Mouse (Mus musculus): Measurements from ENCODE around the gene Hoxa7. TPM values are rescaled to one million over a fixed set of nuclear protein-coding genes. Genes with fewer than 3 reads are reported as not detected.

Gene Hoxa7
- total RNA-seq (2022): not detected

DNA sequence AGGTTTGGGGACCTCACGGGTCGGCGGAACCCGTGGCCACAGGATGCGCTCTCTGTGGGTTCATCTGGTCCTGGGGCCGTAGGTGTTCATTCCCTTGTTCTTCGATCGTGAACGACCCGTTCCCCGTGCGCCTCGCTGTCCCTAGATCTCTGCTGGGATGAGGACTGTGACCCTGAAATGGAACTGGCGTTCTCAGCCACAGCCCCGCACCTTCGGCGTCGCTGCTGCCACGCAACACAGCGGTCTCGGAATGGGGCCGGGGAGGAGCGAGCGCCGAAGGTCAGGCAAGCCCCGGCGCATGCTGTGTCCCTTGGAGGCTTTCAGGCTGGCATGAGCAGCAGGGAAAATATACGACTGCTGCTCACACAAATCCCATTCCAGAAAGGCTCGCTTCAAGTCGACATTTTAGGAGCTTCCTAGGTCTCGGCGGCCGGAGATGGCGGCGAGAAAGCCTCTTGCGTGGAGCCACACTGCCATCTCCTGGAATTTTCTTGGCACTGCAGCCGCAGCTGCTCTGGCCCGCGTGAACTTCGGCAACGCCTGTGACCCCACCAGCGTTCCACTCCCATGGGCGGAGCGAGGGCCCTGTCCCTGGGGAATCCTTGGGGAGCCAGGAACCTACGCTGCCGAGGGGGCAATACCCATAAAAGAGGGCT is at the start of gene Hoxa7:
Gene Hoxa7, minus strand, starts transcription at position 518 of the 656 bp plus-strand sequence.
- peak; percentile 64 to 87 for DNase-seq (ENCODE audit: low spot score in 2 of 2)

GRCm38 (mm10) chr6:52270494-52271480 is 49.1 kb upstream of the Hoxa7 start:
- peak in 1 of 2 experiments; percentile 58 for DNase-seq (ENCODE audit: low spot score in 2 of 2)

DNA sequence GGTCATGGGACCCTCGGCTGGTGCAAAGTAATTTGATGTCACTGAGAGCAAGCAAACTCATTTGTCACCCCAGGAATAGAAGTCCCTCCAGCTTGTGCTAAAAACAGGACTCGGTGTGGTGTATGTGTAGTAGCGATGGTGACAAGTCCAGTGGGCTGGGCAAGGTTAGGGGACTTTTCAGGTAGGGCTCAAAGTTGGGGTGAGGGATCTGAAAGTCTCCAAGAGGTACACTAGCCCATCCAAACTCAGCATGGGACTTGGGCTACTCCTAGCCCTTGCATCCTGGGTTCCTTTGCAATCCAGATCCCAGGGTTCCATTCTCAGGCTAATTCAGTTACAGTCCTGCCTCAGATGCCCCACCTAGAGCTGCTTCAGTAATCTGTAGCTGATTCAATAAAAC is 47.1 kb upstream of the Hoxa7 start:
- no peak for DNase-seq (ENCODE audit: low spot score in 2 of 2)

GRCm38 (mm10) chr6:52268341-52268740 is 46.7 kb upstream of the Hoxa7 start:
- no peak for DNase-seq (ENCODE audit: low spot score in 2 of 2)

GRCm38 (mm10) chr6:52267691-52268090 is 46.0 kb upstream of the Hoxa7 start:
- no peak for DNase-seq (ENCODE audit: low spot score in 2 of 2)

DNA sequence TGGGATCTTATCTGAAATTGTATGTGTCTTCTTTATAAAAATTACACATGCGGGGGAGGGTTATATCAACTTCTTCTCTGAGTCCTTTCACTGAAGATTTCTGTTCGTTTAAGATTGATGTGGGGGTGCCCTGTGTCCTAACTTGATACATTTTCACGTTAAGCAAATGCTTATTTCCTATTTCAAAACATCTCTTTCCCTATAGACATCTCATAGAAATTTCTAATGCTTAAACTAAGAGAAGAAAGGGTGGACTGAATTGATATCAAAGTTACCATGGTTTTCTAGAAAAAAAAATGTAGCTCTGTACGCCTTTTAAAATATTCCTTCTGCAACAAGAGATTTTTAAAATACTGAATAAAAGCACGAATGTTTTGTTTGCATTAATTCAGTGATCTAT is 45.6 kb upstream of the Hoxa7 start:
- DNase-seq (ENCODE audit: low spot score in 2 of 2): no peak

DNA sequence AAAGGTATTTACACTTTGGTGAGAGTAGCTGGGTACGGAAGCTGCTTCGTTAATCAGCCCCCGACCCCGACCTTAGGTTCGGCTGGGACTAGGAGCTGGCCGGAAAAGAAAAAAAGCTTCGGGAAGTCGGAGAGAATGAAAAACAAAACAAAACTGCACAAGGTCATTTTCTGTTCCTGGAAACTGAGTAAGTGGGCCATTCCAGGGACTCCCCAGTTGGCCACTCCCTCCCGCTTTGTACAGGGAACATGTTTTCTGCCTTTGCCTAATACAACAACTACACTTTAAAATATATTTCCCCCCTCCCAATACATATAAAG is 45.0 kb upstream of the Hoxa7 start:
- no peak for DNase-seq (ENCODE audit: low spot score in 2 of 2)

DNA sequence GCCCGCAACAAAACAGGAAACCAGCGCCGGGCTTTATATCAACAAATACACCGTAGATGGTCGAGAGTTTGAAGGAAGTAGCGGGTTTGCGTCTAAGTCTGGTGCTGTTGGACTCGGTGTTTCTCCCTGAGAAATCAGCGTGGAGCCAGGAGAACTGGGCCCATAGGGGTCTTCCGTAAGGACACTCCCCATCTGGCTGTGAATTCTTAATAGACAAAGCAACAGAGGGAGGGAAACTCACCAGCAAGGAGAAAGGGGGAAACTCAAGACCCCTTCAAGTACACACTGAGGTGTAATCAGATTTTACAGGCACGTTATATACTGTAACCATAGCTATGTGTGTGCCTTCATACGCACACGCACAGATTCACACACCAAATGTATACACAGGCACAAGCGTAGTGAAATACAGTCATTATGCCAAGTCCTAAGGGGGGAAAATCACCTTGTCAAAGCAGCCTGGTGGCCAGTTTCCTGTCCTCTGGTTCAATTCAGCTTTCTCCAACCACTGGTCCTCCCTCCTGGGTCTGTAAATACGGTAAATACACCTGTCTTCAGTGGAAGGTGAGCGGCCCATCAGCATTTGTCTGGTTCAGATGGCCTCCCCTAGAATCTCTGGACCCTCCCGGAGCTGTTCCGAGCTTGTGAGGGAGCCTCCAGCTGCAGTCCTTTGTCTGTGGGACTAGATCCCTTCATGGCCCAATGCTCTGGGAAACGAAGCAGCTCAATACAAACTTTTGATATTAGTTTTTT is 44.4 kb upstream of the Hoxa7 start:
- no peak for DNase-seq (ENCODE audit: low spot score in 2 of 2)

DNA sequence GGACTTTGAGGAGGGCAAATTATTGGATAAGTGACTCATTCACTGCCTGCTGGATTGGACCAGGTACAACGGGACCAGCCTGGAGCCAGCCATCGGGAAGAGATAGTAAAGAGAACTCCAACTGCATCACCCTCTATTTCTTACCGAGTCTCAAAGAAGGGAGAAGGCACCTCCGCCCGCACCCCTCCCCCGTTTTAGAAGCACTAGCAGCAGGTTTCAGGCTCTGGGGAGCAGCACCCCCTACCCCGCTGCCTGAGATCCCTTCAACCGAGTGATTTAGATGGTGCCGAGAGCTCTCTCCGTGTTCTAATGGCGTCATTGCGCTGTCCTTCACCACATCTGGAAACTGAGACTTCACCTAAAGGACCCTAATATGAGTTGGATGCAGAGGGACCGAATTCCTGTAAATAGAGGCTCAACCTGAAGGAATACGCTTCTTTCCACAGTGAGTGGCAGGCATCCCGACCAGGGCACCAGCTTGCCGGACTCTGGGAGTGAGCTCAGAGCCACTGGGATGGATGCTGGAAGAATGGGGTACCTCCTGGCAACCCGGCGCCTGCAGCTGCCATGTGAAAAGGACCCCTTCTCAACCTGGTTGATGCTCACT is 43.8 kb upstream of the Hoxa7 start:
- DNase-seq (ENCODE audit: low spot score in 2 of 2): no peak

DNA sequence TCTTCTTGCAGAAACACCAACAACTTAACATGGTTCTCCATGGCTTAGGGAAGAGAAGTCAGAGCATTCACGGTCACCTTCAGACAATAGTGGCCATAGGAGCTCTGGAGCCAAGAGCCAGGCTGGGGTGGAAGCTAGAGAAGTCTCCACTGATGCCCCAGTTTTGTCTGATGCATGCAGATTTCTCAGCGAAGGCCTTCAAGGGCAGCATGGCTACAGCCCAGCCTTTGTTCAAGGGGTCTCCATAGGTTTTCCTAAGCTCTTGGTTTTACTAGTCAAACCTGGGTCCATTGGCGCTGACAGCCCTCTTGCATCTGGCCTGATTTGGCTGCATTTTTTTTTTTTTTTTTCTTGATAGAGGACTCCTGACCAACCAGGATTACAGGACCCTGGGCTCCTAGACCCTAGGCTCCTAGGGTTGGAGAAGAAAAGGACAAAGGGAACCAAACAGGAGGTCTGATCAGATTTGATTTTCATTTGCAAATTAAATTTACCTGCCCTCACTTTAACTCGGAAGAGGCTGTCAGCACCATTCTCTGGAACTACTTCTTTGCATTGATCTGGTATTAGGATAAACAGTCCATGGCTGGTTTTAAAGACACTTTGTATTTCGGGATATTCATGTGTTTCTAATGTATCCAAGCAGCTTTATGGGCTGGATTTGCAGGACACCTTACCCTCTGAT is 42.6 kb upstream of the Hoxa7 start:
- no peak for DNase-seq (ENCODE audit: low spot score in 2 of 2)

GRCm38 (mm10) chr6:52263321-52263585 is 41.6 kb upstream of the Hoxa7 start:
- no peak for DNase-seq (ENCODE audit: low spot score in 2 of 2)

DNA sequence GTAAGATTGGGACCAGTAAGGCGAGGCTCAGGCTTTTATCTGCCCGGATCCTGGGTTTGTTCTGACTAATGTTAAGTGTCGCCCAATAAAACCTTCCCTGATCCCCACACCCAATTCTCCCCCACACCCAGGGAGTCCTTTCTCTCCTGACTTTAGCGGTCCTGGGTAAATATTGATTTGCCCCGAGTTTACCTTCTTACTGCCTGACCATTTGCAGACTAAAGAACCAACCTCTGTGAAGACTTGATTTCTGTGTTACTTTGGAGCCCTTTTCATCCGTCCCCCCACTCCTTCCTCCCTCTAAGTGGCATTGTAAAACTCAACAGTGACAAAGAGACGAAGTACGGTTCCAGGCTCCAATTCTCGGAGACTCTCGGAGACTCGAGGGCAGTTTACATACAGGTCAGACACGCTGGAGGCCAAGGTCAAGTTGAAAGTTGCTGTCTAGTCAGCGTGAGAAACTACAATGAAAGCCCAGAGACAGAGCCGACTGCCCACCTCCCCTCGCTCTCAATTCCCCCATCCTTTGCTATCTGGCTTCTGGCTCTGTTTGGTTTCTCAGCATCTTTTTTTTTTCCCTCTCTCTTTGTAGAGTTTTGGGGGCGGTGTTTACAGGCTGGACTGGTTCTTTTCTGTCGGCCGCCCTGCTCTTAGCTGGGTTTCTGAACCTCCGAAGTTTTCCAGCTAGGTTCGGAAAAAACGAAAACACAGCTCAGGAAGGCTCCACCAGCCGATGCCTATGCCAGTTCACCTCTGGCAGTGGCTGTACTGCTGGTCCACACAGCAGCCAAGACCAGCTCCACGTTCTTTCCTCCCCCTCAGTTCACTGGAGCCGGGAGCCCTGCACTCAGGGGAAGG is 41.0 kb upstream of the Hoxa7 start:
- DNase-seq (ENCODE audit: low spot score in 2 of 2): no peak

DNA sequence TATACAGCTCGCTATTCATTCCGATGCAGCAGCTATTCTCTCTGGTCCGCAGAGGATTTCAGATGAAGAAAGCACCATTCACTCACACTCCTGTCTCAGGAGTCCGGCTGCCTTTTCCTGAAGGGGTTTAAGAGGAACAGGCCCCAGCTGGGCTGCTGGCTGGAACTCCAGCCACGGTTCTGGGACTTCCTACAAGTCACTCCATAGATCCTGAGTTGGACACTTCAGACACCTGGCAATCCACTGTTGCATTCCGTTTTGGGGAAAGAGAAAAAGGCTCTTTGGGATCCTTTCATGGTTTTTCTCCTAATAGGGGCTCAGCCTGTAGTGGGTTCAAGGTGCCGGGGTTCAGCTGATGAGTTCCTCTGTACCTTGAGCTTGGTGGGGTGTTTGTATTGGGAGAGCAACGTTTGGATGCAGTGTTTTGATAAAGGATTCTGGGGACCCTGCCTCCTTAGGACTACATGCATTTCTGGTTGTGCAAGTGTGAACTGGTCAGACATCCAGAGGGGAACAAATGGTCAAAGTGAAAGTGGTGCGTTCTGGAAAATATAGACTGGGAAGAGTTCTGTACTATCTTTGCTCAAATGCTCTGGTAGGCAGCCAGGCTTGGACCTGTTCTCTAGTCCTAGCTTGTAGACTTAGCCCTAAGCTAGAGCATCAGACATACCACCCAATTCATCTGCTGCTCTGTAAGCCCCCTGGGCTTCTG is 40.3 kb upstream of the Hoxa7 start:
- DNase-seq (ENCODE audit: low spot score in 2 of 2): no peak

DNA sequence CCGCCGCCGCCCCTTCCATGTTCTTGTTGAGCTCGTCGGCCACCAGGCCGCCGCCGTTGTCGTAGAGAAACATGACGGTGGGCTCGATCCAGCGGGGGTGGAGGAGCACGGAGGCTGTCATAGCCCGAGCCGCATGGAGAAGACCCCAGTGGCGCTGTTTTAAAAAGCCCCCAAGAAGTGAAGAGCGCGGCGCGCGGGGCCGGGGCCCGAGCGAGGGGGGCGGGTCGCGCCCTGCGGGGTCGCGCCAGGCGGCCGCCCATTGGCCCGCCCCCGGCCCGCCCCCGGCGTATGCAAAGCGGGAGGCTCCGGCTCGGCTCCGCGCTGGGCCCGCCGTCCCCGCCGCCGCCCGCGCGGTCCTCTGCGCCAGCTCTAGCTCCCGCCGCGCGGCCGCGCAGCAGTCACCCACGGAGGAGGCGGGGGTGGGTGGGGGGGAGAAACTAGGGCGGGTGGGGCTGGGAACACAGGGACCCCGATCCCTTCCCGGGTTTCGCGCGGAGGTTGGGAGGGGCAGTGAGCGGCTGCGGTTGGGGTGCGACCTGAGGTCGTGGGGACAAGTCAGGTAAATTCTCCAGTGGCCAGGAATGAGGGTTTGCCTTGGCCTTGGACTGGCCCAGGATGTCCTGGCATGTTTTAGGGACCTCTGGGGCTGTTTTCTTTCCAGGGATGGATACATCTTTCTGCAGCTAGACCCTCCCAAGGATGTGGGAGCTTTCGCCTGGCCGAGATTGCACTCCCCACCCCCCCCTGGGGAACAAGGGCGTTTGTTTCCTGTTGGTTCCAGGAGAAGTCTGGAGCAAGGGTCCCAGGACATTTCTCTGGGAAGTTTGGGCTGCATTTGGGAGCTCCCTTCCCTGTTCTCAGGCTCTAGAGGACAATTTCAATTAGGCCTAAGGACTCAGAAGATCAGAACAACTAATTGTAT is 39.3 kb upstream of the Hoxa7 start, which contains the start of gene Hoxa13:
Gene Hoxa13, minus strand, starts transcription at position 227 of the 922 bp plus-strand sequence.
- no peak for DNase-seq (ENCODE audit: low spot score in 2 of 2)

- DNase-seq (ENCODE audit: low spot score in 2 of 2): no peak
Observed at GRCm38 (mm10) chr6:52259811-52260261, 38.2 kb upstream of the Hoxa7 start.

DNA sequence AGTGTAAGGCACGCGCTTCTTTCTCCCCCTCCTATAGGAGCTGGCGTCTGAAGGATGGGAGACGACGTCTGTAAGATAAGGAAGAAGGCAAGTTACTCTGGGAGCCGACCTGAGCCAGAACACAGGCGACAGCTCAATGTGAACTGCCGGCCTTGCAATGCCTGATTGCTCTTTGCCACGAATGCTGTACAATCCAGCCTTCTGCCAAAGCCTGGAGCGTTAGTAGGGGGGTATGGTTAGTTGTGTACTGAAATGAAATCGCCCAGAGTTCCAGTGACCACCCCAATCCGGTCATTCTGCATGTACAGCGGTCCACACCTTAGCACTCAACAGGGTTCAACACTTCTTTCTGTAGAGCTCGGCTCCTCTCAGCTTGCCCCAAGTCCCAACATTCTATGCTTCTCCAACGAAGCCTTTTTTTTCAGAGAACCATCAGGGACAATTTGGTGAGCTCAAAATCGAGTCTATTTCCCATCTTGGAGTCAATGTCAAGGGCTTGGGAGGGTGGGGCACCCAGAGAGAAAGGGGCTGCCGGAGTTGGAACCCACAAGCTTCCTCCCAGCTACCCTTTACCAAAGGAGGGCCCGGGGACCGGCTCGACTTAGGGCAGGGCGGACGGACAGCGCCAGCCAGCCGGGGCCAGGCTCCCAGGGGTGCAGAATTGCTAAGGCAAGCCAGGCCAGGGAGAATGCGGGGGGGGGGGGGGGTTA is 37.6 kb upstream of the Hoxa7 start:
- DNase-seq (ENCODE audit: low spot score in 2 of 2): no peak

DNA sequence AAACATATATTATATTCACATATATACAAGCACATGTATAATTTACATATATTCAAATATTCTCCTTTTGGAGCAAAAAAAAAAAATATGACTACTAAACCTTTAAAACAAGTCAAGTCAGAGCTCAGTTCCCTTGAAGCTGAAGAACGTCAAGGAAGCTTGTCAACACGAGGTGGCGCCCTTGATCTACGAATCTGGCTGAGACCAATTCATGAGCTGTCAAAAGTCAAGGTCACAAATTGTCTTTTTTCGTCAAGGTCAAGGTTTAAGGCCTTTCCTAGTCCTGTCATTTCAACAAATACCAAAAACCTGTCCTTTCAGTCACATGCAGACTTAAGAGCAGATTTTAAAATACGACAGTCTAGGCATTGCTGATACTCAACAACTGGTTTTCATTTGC is 35.3 kb upstream of the Hoxa7 start:
- peak in 1 of 2 experiments; percentile 70 for DNase-seq (ENCODE audit: low spot score in 2 of 2)

Measured in layer of hippocampus, adult 8-10 months (tissue).